Mouse (Mus musculus) midbrain, embryonic 11.5 days (tissue): ENCODE measurements around the gene Vmn2r118. TPM values are rescaled to one million over a fixed set of nuclear protein-coding genes. Genes with fewer than 3 reads are reported as not detected.

Source experiments
- ATAC-seq: fragments of 200-750 bp; cut with Nextera tagmentation; 2 replicates; pipeline ENCODE4 v1.8.0; 2017; ENCODE audit warnings: moderate TSS enrichment, moderate library complexity; ENCODE audit not compliant: low FRiP score
- DNase-seq: peaks from one replicate; pipeline ENCODE4 v3.0.0; 2015; ENCODE audit warnings: low spot score; ENCODE audit errors: missing footprints
- H3K27ac ChIP-seq: fragments of 300-500 bp; sonication (generic); 2 replicates; pipeline ENCODE4 v1.5.1; 2014; ENCODE audit warnings: low read depth, low read length
- H3K27me3 ChIP-seq: fragments of 300-500 bp; sonication (generic); 2 replicates; pipeline ENCODE4 v1.6.1; 2014; ENCODE audit warnings: mild to moderate bottlenecking, low read length, moderate library complexity, mixed read lengths; ENCODE audit not compliant: control insufficient read depth, insufficient read depth
- H3K36me3 ChIP-seq: fragments of 300-500 bp; sonication (generic); 2 replicates; pipeline ENCODE4 v1.6.1; 2014; ENCODE audit warnings: mild to moderate bottlenecking, low read length, moderate library complexity, mixed read lengths; ENCODE audit not compliant: control insufficient read depth, insufficient read depth
- H3K4me1 ChIP-seq: fragments of 300-500 bp; sonication (generic); 2 replicates; pipeline ENCODE4 v1.6.1; 2014; ENCODE audit warnings: low read length; ENCODE audit not compliant: control insufficient read depth, insufficient read depth
- H3K4me2 ChIP-seq: fragments of 300-500 bp; sonication (generic); 2 replicates; pipeline ENCODE4 v1.6.1; 2014; ENCODE audit warnings: mild to moderate bottlenecking, moderate library complexity
- H3K4me3 ChIP-seq: fragments of 300-500 bp; sonication (generic); 2 replicates; pipeline ENCODE4 v1.5.1; 2014; ENCODE audit warnings: low read depth, low read length
- H3K9ac ChIP-seq: fragments of 300-500 bp; sonication (generic); 2 replicates; pipeline ENCODE4 v1.6.1; 2014; ENCODE audit warnings: low read length
- H3K9me3 ChIP-seq: fragments of 300-500 bp; sonication (generic); 2 replicates; pipeline ENCODE4 v1.6.1; 2016; ENCODE audit warnings: low read length; ENCODE audit not compliant: control insufficient read depth
- WGBS: fragments of 180-500 bp; shearing (Covaris S2); extraction: QIAGEN DNeasy Blood & Tissue Kit; methylation state at CpG from one replicate; pipeline ENCODE4 v1.1.7; 2014; 5-methylcytosine and 5-hydroxymethylcytosine counted together
- polyA plus RNA-seq: library from polyadenylated mRNA; unstranded; fragments of >200 nt; fragmentation: Nextera tagmentation; extraction: Ambion mirVana; gene quantifications from 2 replicates; pipeline ENCODE4 v1.2.1, GENCODE M21; 2014

Vmn2r118 gene
- not detected in 2 replicates for polyA plus RNA-seq

GRCm38 (mm10) chr17:55625092-55625491 is at the start of gene Vmn2r118:
Vmn2r118 (minus strand) TSS chr17:55625192.
- Histone ChIP-seq H3K36me3 (no peaks in the 10 kb centered on the region), H3K9me3 (no peaks in the 10 kb centered on the region), H3K4me2 (no peak within 1 kb of the TSS), H3K9ac (no peak within 1 kb of the TSS), H3K4me3 (no peak within 1 kb of the TSS), H3K4me1 (no peaks in the 10 kb centered on the region), H3K27me3 (no peaks in the 10 kb centered on the region), H3K27ac (no peak within 1 kb of the TSS)
- ATAC-seq (no peak), DNase-seq (no peak)
- 87% methylated on average over 3 of the region's 3 CpGs for WGBS

GRCm38 (mm10) chr17:55661099-55661498 is 36.1 kb upstream of the Vmn2r118 start:
- no peaks in the 10 kb centered on the region for H3K9me3 ChIP-seq
- H3K27ac ChIP-seq: no peak overlapping the region
- no peak for DNase-seq
- H3K27me3 ChIP-seq: no peaks in the 10 kb centered on the region
- H3K36me3 ChIP-seq: no peaks in the 10 kb centered on the region
- ATAC-seq: no peak
- H3K4me3 ChIP-seq: no peak overlapping the region
- no peaks in the 10 kb centered on the region for H3K4me1 ChIP-seq
- no peak overlapping the region for H3K9ac ChIP-seq
- no peak overlapping the region for H3K4me2 ChIP-seq
- WGBS: 94% methylated on average over 2 of the region's 2 CpGs

- WGBS: 86% methylated on average over 1 of the region's 1 CpGs
- H3K9ac ChIP-seq: no peak overlapping the region
Measured at GRCm38 (mm10) chr17:55590838-55591237, 34.2 kb downstream of the Vmn2r118 start.

GRCm38 (mm10) chr17:55561774-55562173 is 63.2 kb downstream of the Vmn2r118 start:
- Histone ChIP-seq H3K4me3 (no peak overlapping the region), H3K4me1 (no peaks in the 10 kb centered on the region), H3K27me3 (no peaks in the 10 kb centered on the region), H3K36me3 (no peaks in the 10 kb centered on the region), H3K9ac (no peak overlapping the region), H3K4me2 (no peak overlapping the region), H3K9me3 (no peaks in the 10 kb centered on the region), H3K27ac (no peak overlapping the region)
- DNase-seq (no peak), ATAC-seq (no peak)
- 67% methylated on average over 2 of the region's 2 CpGs for WGBS

More at GRCm38 (mm10) chr17:55590838-55591237, 34.2 kb downstream of the Vmn2r118 start:
- H3K4me1 ChIP-seq: no peaks in the 10 kb centered on the region
- H3K4me3 ChIP-seq: no peak overlapping the region
- H3K9me3 ChIP-seq: no peaks in the 10 kb centered on the region
- no peak overlapping the region for H3K27ac ChIP-seq
- H3K4me2 ChIP-seq: no peak overlapping the region
- no peak for DNase-seq
- H3K27me3 ChIP-seq: no peaks in the 10 kb centered on the region
- ATAC-seq: no peak
- no peaks in the 10 kb centered on the region for H3K36me3 ChIP-seq

GRCm38 (mm10) chr17:55548476-55548875 is 76.5 kb downstream of the Vmn2r118 start:
- 89% methylated on average over 1 of the region's 1 CpGs for WGBS
- ATAC-seq: no peak
- DNase-seq: no peak

More at GRCm38 (mm10) chr17:55548476-55548875, 76.5 kb downstream of the Vmn2r118 start:
- H3K9me3 ChIP-seq: no peaks in the 10 kb centered on the region
- no peaks in the 10 kb centered on the region for H3K27me3 ChIP-seq
- no peaks in the 10 kb centered on the region for H3K4me1 ChIP-seq
- no peaks in the 10 kb centered on the region for H3K36me3 ChIP-seq
- H3K4me3 ChIP-seq: no peak overlapping the region
- no peak overlapping the region for H3K27ac ChIP-seq
- H3K9ac ChIP-seq: no peak overlapping the region
- no peak overlapping the region for H3K4me2 ChIP-seq

Other genes with a start within 250 kb of the Vmn2r118 start
- 7.4 and 8.3 TPM in 2 replicates for gene St6gal2, start 179.8 kb downstream of the Vmn2r118 start, polyA plus RNA-seq
- 7.7 and 8.1 TPM in 2 replicates for gene Pot1b, start 87.4 kb upstream of the Vmn2r118 start, polyA plus RNA-seq
- gene Adgre4, start 124.8 kb upstream of the Vmn2r118 start, polyA plus RNA-seq: 0.11 TPM in 1 of 2 replicates, not detected in the other